Mouse (Mus musculus) midbrain, embryonic 13.5 days (tissue): ENCODE data around the gene Ccr1l1. TPM values are rescaled to one million over a fixed set of nuclear protein-coding genes. Genes with fewer than 3 reads are reported as not detected.

Experiments
- polyA plus RNA-seq: library from polyadenylated mRNA; unstranded; fragments of >200 nt; fragmentation: Nextera tagmentation; extraction: Ambion mirVana; gene quantifications from 2 replicates; pipeline ENCODE4 v1.2.1, GENCODE M21; 2015

Gene Ccr1l1
- polyA plus RNA-seq, 1 experiment from 2014 or later, result not detected

Other genes with a start within 250 kb of the Ccr1l1 start
- 0.21 and 0.22 TPM in 2 replicates for gene Cxcr6, start 171.9 kb downstream of the Ccr1l1 start, polyA plus RNA-seq
- gene Fyco1, start 126.5 kb downstream of the Ccr1l1 start, polyA plus RNA-seq, result 11.1 and 13.3 TPM in 2 replicates
- gene Xcr1, start 116.4 kb downstream of the Ccr1l1 start, polyA plus RNA-seq, result 0.10 and 0.11 TPM in 2 replicates
- gene Ccr1, start 9.7 kb downstream of the Ccr1l1 start, polyA plus RNA-seq, result 0.66 and 0.73 TPM in 2 replicates
- not detected in 2 replicates for gene Ccr3, start 43.6 kb upstream of the Ccr1l1 start, polyA plus RNA-seq
- gene Ccr2, start 123.5 kb upstream of the Ccr1l1 start, polyA plus RNA-seq, result 0.15 and 0.28 TPM in 2 replicates
- 0.22 and 0.27 TPM in 2 replicates for gene Ccr5, start 143.1 kb upstream of the Ccr1l1 start, polyA plus RNA-seq